Mouse (Mus musculus) stomach, postnatal 0 days (tissue): ENCODE data around the gene Rsrc1. TPM values are rescaled to one million over a fixed set of nuclear protein-coding genes. Genes with fewer than 3 reads are reported as not detected.

Experiments
- ATAC-seq: fragments of 200-750 bp; cut with Nextera tagmentation; 2 replicates; pipeline ENCODE4 v1.8.0; 2017; ENCODE audit not compliant: low FRiP score, low TSS enrichment
- DNase-seq: peaks from one replicate; pipeline ENCODE4 v3.0.0-alpha.2; 2016; ENCODE audit warnings: low spot score
- H3K27ac ChIP-seq: fragments of 300-500 bp; sonication (generic); replicated peaks from 2 replicates; pipeline ENCODE4 v1.5.1; 2014; ENCODE audit warnings: mild to moderate bottlenecking, control low read depth
- H3K27me3 ChIP-seq: fragments of 300-500 bp; sonication (generic); 2 replicates; pipeline ENCODE4 v1.6.1; 2014; ENCODE audit warnings: low read length; ENCODE audit not compliant: control insufficient read depth, insufficient read depth
- H3K36me3 ChIP-seq: fragments of 300-500 bp; sonication (generic); 2 replicates; pipeline ENCODE4 v1.6.1; 2014; ENCODE audit warnings: low read length, mixed read lengths; ENCODE audit not compliant: control insufficient read depth, insufficient read depth
- H3K4me1 ChIP-seq: fragments of 300-500 bp; sonication (generic); replicated peaks from 2 replicates; pipeline ENCODE4 v1.6.1; 2014; ENCODE audit warnings: antibody characterized with exemption; ENCODE audit not compliant: control insufficient read depth, insufficient read depth
- H3K4me2 ChIP-seq: fragments of 300-500 bp; sonication (generic); replicated peaks from 2 replicates; pipeline ENCODE4 v1.6.1; 2014; ENCODE audit warnings: low read depth, mild to moderate bottlenecking, control low read depth, moderate library complexity
- H3K4me3 ChIP-seq: fragments of 300-500 bp; sonication (generic); 2 replicates; pipeline ENCODE4 v1.5.1; 2014; ENCODE audit warnings: low read depth, low read length, control low read depth
- H3K9ac ChIP-seq: fragments of 300-500 bp; sonication (generic); 2 replicates; pipeline ENCODE4 v1.6.1; 2014; ENCODE audit warnings: mild to moderate bottlenecking, low read length, control low read depth, mixed read lengths
- H3K9me3 ChIP-seq: fragments of 300-500 bp; sonication (generic); 2 replicates; pipeline ENCODE4 v1.6.1; 2016; ENCODE audit warnings: low read length; ENCODE audit not compliant: control insufficient read depth
- CTCF ChIP-seq: IDR thresholded peaks from 2 replicates; pipeline ENCODE4 v1.5.1; 2016; ENCODE audit warnings: antibody characterized with exemption, low read depth, mild to moderate bottlenecking, moderate library complexity
- EP300 ChIP-seq: optimal IDR thresholded peaks from 2 replicates; pipeline ENCODE3; 2016; ENCODE audit warnings: antibody characterized with exemption
- WGBS: fragments of 180-500 bp; shearing (Covaris S2); extraction: QIAGEN DNeasy Blood & Tissue Kit; methylation state at CpG from one replicate; pipeline ENCODE4 v1.1.7; 2014; 5-methylcytosine and 5-hydroxymethylcytosine counted together
- polyA plus RNA-seq: library from polyadenylated mRNA; unstranded; fragments of >200 nt; fragmentation: Nextera tagmentation; extraction: Ambion mirVana; gene quantifications from 2 replicates; pipeline ENCODE4 v1.2.1, GENCODE M21; 2015

Rsrc1 gene
- polyA plus RNA-seq, 1 experiment from 2014 or later = 15.1 TPM

GRCm38 (mm10) chr3:67279781-67280180, 298.6 kb downstream of the Rsrc1 start:
- 79% methylated on average over 4 of the region's 4 CpGs for WGBS
- H3K27me3 ChIP-seq = no peaks in the 10 kb centered on the region
- H3K27ac ChIP-seq = no peak overlapping the region
- no peaks in the 10 kb centered on the region for H3K9me3 ChIP-seq
- H3K4me2 ChIP-seq = no peak overlapping the region
- H3K4me1 ChIP-seq = no peaks in the 10 kb centered on the region
- no peak overlapping the region for H3K9ac ChIP-seq
- TF ChIP-seq CTCF (no peak), EP300 (no peak)
- H3K36me3 ChIP-seq = no peaks in the 10 kb centered on the region
- DNase-seq (no peak), ATAC-seq (no peak)
- no peak overlapping the region for H3K4me3 ChIP-seq

GRCm38 (mm10) chr3:67280247-67280646, 299.1 kb downstream of the Rsrc1 start:
- Histone ChIP-seq H3K4me1 (no peaks in the 10 kb centered on the region), H3K4me3 (no peak overlapping the region), H3K27ac (no peak overlapping the region), H3K4me2 (no peak overlapping the region), H3K27me3 (no peaks in the 10 kb centered on the region), H3K36me3 (no peaks in the 10 kb centered on the region), H3K9me3 (no peaks in the 10 kb centered on the region), H3K9ac (no peak overlapping the region)
- DNase-seq = no peak
- ATAC-seq = no peak
- WGBS = 47% methylated on average over 3 of the region's 3 CpGs
- TF ChIP-seq CTCF = no peak
- no peak for TF ChIP-seq EP300

- no peak for ATAC-seq
- no peaks in the 10 kb centered on the region for H3K27me3 ChIP-seq
- DNase-seq = no peak
- H3K4me2 ChIP-seq = no peak overlapping the region
- no peaks in the 10 kb centered on the region for H3K9me3 ChIP-seq
- H3K4me1 ChIP-seq = no peaks in the 10 kb centered on the region
- TF ChIP-seq CTCF = no peak
- TF ChIP-seq EP300 = no peak
- H3K36me3 ChIP-seq = no peaks in the 10 kb centered on the region
- WGBS = 91% methylated on average over 1 of the region's 1 CpGs
- no peak overlapping the region for H3K9ac ChIP-seq
- no peak overlapping the region for H3K27ac ChIP-seq
- no peak overlapping the region for H3K4me3 ChIP-seq
Measured at GRCm38 (mm10) chr3:67284039-67284438, 302.8 kb downstream of the Rsrc1 start.

- DNase-seq (no peak), ATAC-seq (no peak)
- Histone ChIP-seq H3K4me3 (no peak overlapping the region), H3K36me3 (no peaks in the 10 kb centered on the region), H3K4me1 (no peaks in the 10 kb centered on the region), H3K27ac (no peak overlapping the region), H3K9ac (no peak overlapping the region), H3K4me2 (no peak overlapping the region), H3K27me3 (no peaks in the 10 kb centered on the region), H3K9me3 (no peaks in the 10 kb centered on the region)
- 52% methylated on average over 4 of the region's 4 CpGs for WGBS
- TF ChIP-seq EP300 (no peak), CTCF (no peak)
Measured at GRCm38 (mm10) chr3:67284848-67285247, 303.7 kb downstream of the Rsrc1 start.

- no peaks in the 10 kb centered on the region for H3K4me1 ChIP-seq
- H3K4me2 ChIP-seq = no peak overlapping the region
- H3K9me3 ChIP-seq = no peaks in the 10 kb centered on the region
- DNase-seq (no peak), ATAC-seq (no peak)
- no peaks in the 10 kb centered on the region for H3K27me3 ChIP-seq
- TF ChIP-seq CTCF = no peak
- no peak for TF ChIP-seq EP300
- no peaks in the 10 kb centered on the region for H3K36me3 ChIP-seq
- no peak overlapping the region for H3K27ac ChIP-seq
- 89% methylated on average over 7 of the region's 7 CpGs for WGBS
- H3K4me3 ChIP-seq = no peak overlapping the region
- H3K9ac ChIP-seq = no peak overlapping the region
Measured at GRCm38 (mm10) chr3:67288664-67289063, 307.5 kb downstream of the Rsrc1 start.

GRCm38 (mm10) chr3:67289482-67289881, 308.3 kb downstream of the Rsrc1 start:
- H3K9ac ChIP-seq = no peak overlapping the region
- H3K27me3 ChIP-seq = no peaks in the 10 kb centered on the region
- no peak overlapping the region for H3K27ac ChIP-seq
- no peak for TF ChIP-seq CTCF
- TF ChIP-seq EP300 = no peak
- no peak overlapping the region for H3K4me2 ChIP-seq
- no peak for DNase-seq
- no peak for ATAC-seq
- no peak overlapping the region for H3K4me3 ChIP-seq
- no peaks in the 10 kb centered on the region for H3K36me3 ChIP-seq
- no peaks in the 10 kb centered on the region for H3K4me1 ChIP-seq
- WGBS = 87% methylated on average over 6 of the region's 6 CpGs
- H3K9me3 ChIP-seq = no peaks in the 10 kb centered on the region
